Mouse (Mus musculus): ENCODE measurements at regions not wholly inside any gene's neighbourhood (a gene's known extent, or its start where the extent isn't known, plus 50 kb on each side); places are given as distances from the start of the nearest gene placed in this dataset.

DNA sequence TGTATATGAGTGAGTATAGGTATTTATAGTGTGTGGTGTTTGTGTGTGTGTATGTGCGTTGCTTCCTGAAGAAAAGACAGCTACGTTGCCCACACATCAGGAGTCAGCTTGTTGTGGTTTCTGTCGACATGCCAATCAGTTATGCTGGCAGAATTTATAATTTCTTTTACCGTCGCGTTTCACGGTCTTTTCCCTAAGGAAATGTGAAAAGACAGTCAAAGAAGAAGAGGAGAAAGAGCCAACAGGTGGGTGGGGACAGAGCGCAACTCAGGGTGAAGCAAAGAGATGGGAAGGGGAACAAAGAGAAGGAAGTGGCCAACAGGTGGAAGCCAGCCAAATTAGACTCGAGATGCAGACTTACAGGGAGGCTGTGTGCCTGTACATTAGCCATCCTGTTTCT, 204.2 kb downstream of the Rpap3 start:
- Histone ChIP-seq H3K27me3 (ENCODE audit: control insufficient read depth, insufficient read depth, low read length) (no peaks in the 10 kb centered on the region), H3K4me2 (replicated peaks; ENCODE audit: low read depth, low read length) (no peak overlapping the region), H3K9me3 (ENCODE audit: control insufficient read depth, low read length) (no peaks in the 10 kb centered on the region), H3K4me3 (ENCODE audit: low read depth, low read length) (no peak overlapping the region), H3K4me1 (replicated peaks; ENCODE audit: control insufficient read depth, insufficient read depth, low read length) (no peaks in the 10 kb centered on the region), H3K36me3 (ENCODE audit: control insufficient read depth, insufficient read depth, low read length) (no peaks in the 10 kb centered on the region), H3K9ac (ENCODE audit: low read depth, low read length) (no peak overlapping the region), H3K27ac (ENCODE audit: low read depth, low read length) (no peak overlapping the region)
- WGBS = 87% methylated on average over 9 of the region's 9 CpGs
- no peak for ATAC-seq (ENCODE audit: low FRiP score)
- DNase-seq (ENCODE audit: low spot score) = no peak

GRCm38 (mm10) chr15:97499821-97500385, 205.7 kb downstream of the Rpap3 start:
- WGBS = 77% methylated on average over 4 of the region's 4 CpGs
- no peak overlapping the region for H3K4me3 ChIP-seq (ENCODE audit: low read depth, low read length)
- no peak for ATAC-seq (ENCODE audit: low FRiP score)

DNA sequence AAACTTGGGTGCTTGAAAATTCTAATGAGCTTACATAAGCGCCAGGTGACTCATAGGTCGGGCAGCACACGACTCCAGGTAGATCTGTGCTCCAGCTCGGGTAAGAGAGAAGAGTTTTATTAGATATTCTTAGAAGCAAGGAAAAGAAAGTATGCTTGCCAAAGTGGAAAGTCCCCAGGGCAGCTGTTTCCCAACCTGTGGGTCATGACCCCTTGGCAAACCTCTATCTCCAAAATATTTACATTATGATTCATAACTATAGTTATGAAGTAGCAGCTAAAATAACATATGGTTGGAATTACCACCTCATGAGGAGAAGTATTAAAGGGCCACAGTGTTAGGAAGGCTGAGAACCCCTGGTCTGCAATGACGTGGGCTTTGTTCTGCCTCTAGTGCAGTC, 206.4 kb downstream of the Rpap3 start:
- DNase-seq (ENCODE audit: low spot score) = no peak
- no peak overlapping the region for H3K27ac ChIP-seq (ENCODE audit: low read depth, low read length)
- no peak overlapping the region for H3K4me3 ChIP-seq (ENCODE audit: low read depth, low read length)
- H3K9me3 ChIP-seq (ENCODE audit: control insufficient read depth, low read length) = no peaks in the 10 kb centered on the region
- no peak overlapping the region for H3K4me2 ChIP-seq (replicated peaks; ENCODE audit: low read depth, low read length)
- H3K36me3 ChIP-seq (ENCODE audit: control insufficient read depth, insufficient read depth, low read length) = no peaks in the 10 kb centered on the region
- H3K4me1 ChIP-seq (replicated peaks; ENCODE audit: control insufficient read depth, insufficient read depth, low read length) = no peaks in the 10 kb centered on the region
- 83% methylated on average over 5 of the region's 5 CpGs for whole genome bisulfite sequencing
- no peak overlapping the region for H3K9ac ChIP-seq (ENCODE audit: low read depth, low read length)
- ATAC-seq (ENCODE audit: low FRiP score) = no peak
- H3K27me3 ChIP-seq (ENCODE audit: control insufficient read depth, insufficient read depth, low read length) = no peaks in the 10 kb centered on the region

More at GRCm38 (mm10) chr15:97499821-97500385, 205.7 kb downstream of the Rpap3 start:
- DNase-seq (ENCODE audit: low spot score) = no peak
- no peak overlapping the region for H3K4me2 ChIP-seq (replicated peaks; ENCODE audit: low read depth, low read length)
- no peak overlapping the region for H3K27ac ChIP-seq (ENCODE audit: low read depth, low read length)
- H3K36me3 ChIP-seq (ENCODE audit: control insufficient read depth, insufficient read depth, low read length) = no peaks in the 10 kb centered on the region
- no peaks in the 10 kb centered on the region for H3K9me3 ChIP-seq (ENCODE audit: control insufficient read depth, low read length)
- H3K27me3 ChIP-seq (ENCODE audit: control insufficient read depth, insufficient read depth, low read length) = no peaks in the 10 kb centered on the region
- no peak overlapping the region for H3K9ac ChIP-seq (ENCODE audit: low read depth, low read length)
- H3K4me1 ChIP-seq (replicated peaks; ENCODE audit: control insufficient read depth, insufficient read depth, low read length) = no peaks in the 10 kb centered on the region

- no peak overlapping the region for H3K4me2 ChIP-seq (replicated peaks; ENCODE audit: low read depth, low read length)
- no peak for ATAC-seq (ENCODE audit: low FRiP score)
- no peaks in the 10 kb centered on the region for H3K27me3 ChIP-seq (ENCODE audit: control insufficient read depth, insufficient read depth, low read length)
- DNase-seq (ENCODE audit: low spot score) = no peak
- no peaks in the 10 kb centered on the region for H3K36me3 ChIP-seq (ENCODE audit: control insufficient read depth, insufficient read depth, low read length)
- 86% methylated on average over 3 of the region's 3 CpGs for WGBS
- H3K9ac ChIP-seq (ENCODE audit: low read depth, low read length) = no peak overlapping the region
- H3K4me3 ChIP-seq (ENCODE audit: low read depth, low read length) = no peak overlapping the region
- no peak overlapping the region for H3K27ac ChIP-seq (ENCODE audit: low read depth, low read length)
- no peaks in the 10 kb centered on the region for H3K4me1 ChIP-seq (replicated peaks; ENCODE audit: control insufficient read depth, insufficient read depth, low read length)
- H3K9me3 ChIP-seq (ENCODE audit: control insufficient read depth, low read length) = no peaks in the 10 kb centered on the region
Observed at GRCm38 (mm10) chr15:97498375-97498774, 207.2 kb downstream of the Rpap3 start.

DNA sequence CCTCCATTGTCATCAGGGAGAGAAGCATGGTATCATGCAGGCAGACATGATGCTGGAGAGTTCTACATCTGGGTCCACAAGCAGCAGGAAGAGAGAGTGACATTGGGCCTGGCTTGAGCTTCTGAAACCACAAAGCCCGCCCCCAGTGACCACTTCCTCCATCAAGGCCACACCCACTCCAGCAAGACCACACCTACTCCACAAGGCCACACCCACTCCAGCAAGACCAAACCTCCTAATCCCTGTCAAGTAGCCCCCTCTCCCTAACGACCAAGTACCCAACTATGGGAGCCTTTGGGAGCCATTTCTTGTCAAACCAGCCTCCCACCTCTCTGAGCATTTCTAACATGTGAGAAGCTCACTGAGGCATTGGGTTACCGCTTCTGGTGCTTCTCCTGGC, 209.6 kb downstream of the Rpap3 start:
- H3K36me3 ChIP-seq (ENCODE audit: control insufficient read depth, insufficient read depth, low read length) = no peaks in the 10 kb centered on the region
- DNase-seq (ENCODE audit: low spot score) (no peak), ATAC-seq (ENCODE audit: low FRiP score) (no peak)
- 83% methylated on average over 3 of the region's 3 CpGs for WGBS
- H3K9me3 ChIP-seq (ENCODE audit: control insufficient read depth, low read length) = no peaks in the 10 kb centered on the region
- no peak overlapping the region for H3K27ac ChIP-seq (ENCODE audit: low read depth, low read length)
- no peak overlapping the region for H3K4me2 ChIP-seq (replicated peaks; ENCODE audit: low read depth, low read length)
- H3K27me3 ChIP-seq (ENCODE audit: control insufficient read depth, insufficient read depth, low read length) = no peaks in the 10 kb centered on the region
- H3K9ac ChIP-seq (ENCODE audit: low read depth, low read length) = no peak overlapping the region
- no peak overlapping the region for H3K4me3 ChIP-seq (ENCODE audit: low read depth, low read length)
- no peaks in the 10 kb centered on the region for H3K4me1 ChIP-seq (replicated peaks; ENCODE audit: control insufficient read depth, insufficient read depth, low read length)

GRCm38 (mm10) chr15:97493340-97493739, 212.3 kb downstream of the Rpap3 start:
- Histone ChIP-seq H3K36me3 (ENCODE audit: control insufficient read depth, insufficient read depth, low read length) (no peaks in the 10 kb centered on the region), H3K27ac (ENCODE audit: low read depth, low read length) (no peak overlapping the region), H3K4me2 (replicated peaks; ENCODE audit: low read depth, low read length) (no peak overlapping the region), H3K9ac (ENCODE audit: low read depth, low read length) (no peak overlapping the region), H3K4me3 (ENCODE audit: low read depth, low read length) (no peak overlapping the region), H3K9me3 (ENCODE audit: control insufficient read depth, low read length) (no peaks in the 10 kb centered on the region), H3K4me1 (replicated peaks; ENCODE audit: control insufficient read depth, insufficient read depth, low read length) (no peaks in the 10 kb centered on the region), H3K27me3 (ENCODE audit: control insufficient read depth, insufficient read depth, low read length) (no peaks in the 10 kb centered on the region)
- DNase-seq (ENCODE audit: low spot score) = no peak
- ATAC-seq (ENCODE audit: low FRiP score) = no peak
- WGBS = 88% methylated on average over 5 of the region's 5 CpGs

GRCm38 (mm10) chr15:97491796-97492195, 213.8 kb downstream of the Rpap3 start:
- WGBS = 69% methylated on average over 7 of the region's 7 CpGs
- Histone ChIP-seq H3K27ac (ENCODE audit: low read depth, low read length) (no peak overlapping the region), H3K4me3 (ENCODE audit: low read depth, low read length) (no peak overlapping the region), H3K9ac (ENCODE audit: low read depth, low read length) (no peak overlapping the region), H3K36me3 (ENCODE audit: control insufficient read depth, insufficient read depth, low read length) (no peaks in the 10 kb centered on the region), H3K27me3 (ENCODE audit: control insufficient read depth, insufficient read depth, low read length) (no peaks in the 10 kb centered on the region), H3K4me1 (replicated peaks; ENCODE audit: control insufficient read depth, insufficient read depth, low read length) (no peaks in the 10 kb centered on the region), H3K9me3 (ENCODE audit: control insufficient read depth, low read length) (no peaks in the 10 kb centered on the region), H3K4me2 (replicated peaks; ENCODE audit: low read depth, low read length) (no peak overlapping the region)
- DNase-seq (ENCODE audit: low spot score) (no peak), ATAC-seq (ENCODE audit: low FRiP score) (no peak)

DNA sequence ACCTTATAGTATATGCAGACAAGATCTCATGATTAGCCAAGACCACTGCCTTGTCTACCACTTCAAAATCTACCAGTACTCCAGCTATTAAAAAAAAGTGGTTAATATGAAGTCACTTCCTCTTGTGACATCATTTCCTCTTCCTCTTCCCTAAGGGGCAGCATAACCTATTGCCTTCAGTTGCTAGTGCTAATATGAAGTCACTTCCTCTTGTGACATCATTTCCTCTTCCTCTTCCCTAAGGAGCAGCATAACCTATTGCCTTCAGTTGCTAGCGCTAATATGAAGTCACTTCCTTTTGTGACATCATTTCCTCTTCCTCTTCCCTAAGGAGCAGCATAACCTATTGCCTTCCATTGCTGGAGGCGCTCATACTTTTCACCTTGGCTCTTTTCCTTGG, 218.2 kb downstream of the Rpap3 start:
- ATAC-seq (ENCODE audit: low FRiP score) (no peak), DNase-seq (ENCODE audit: low spot score) (no peak)
- H3K27me3 ChIP-seq (ENCODE audit: control insufficient read depth, insufficient read depth, low read length) = no peaks in the 10 kb centered on the region
- no peak overlapping the region for H3K9ac ChIP-seq (ENCODE audit: low read depth, low read length)
- no peak overlapping the region for H3K4me2 ChIP-seq (replicated peaks; ENCODE audit: low read depth, low read length)
- H3K4me3 ChIP-seq (ENCODE audit: low read depth, low read length) = no peak overlapping the region
- no peaks in the 10 kb centered on the region for H3K9me3 ChIP-seq (ENCODE audit: control insufficient read depth, low read length)
- WGBS = 94% methylated on average over 2 of the region's 2 CpGs
- no peaks in the 10 kb centered on the region for H3K36me3 ChIP-seq (ENCODE audit: control insufficient read depth, insufficient read depth, low read length)
- H3K4me1 ChIP-seq (replicated peaks; ENCODE audit: control insufficient read depth, insufficient read depth, low read length) = no peaks in the 10 kb centered on the region
- H3K27ac ChIP-seq (ENCODE audit: low read depth, low read length) = no peak overlapping the region

- 91% methylated on average over 15 of the region's 15 CpGs for WGBS
- Histone ChIP-seq H3K4me1 (replicated peaks; ENCODE audit: control insufficient read depth, insufficient read depth, low read length) (no peaks in the 10 kb centered on the region), H3K9ac (ENCODE audit: low read depth, low read length) (no peak overlapping the region), H3K36me3 (ENCODE audit: control insufficient read depth, insufficient read depth, low read length) (no peaks in the 10 kb centered on the region), H3K9me3 (ENCODE audit: control insufficient read depth, low read length) (no peaks in the 10 kb centered on the region), H3K27me3 (ENCODE audit: control insufficient read depth, insufficient read depth, low read length) (no peaks in the 10 kb centered on the region), H3K4me3 (ENCODE audit: low read depth, low read length) (no peak overlapping the region), H3K4me2 (replicated peaks; ENCODE audit: low read depth, low read length) (no peak overlapping the region), H3K27ac (ENCODE audit: low read depth, low read length) (no peak overlapping the region)
- DNase-seq (ENCODE audit: low spot score) (no peak), ATAC-seq (ENCODE audit: low FRiP score) (no peak)
Observed at GRCm38 (mm10) chr15:97471986-97472779, 225.1 kb upstream of the Amigo2 start.
